Mouse (Mus musculus) retina, adult 2 months (tissue): ENCODE measurements around the gene Gm14190.
"Not testable (repeated sequence)": the region's sequence is repeated elsewhere in the genome, so short reads cannot be mapped to it uniquely, and the experiment has no call there.

Experiments used
- DNase-seq: peaks from one replicate; pipeline ENCODE4 v3.0.0-alpha.2; 2012; ENCODE audit warnings: low read depth, low spot score

Gene Gm14190

DNA sequence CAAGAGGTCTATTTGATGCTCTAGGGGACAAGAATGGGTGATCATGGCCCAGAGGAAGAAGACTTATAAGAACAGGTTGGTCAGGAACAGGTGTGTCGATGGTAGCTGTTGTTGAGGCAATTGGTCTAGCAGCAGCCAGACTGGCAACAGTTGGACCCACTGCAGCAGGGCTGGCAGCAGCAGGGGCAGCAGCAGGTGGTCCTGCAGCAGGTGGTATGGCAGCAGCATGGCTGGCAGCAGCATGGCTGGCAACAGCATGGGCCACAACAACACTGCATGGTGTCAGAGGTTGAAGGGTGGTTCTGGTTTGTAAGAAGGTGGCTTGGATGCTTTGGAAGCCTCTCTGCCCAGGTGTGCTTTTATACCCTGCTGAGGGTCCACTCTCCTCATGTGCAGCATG, at the start of gene Gm14190:
Gene Gm14190 (minus strand): TSS at position 278 of the 400 bp plus-strand sequence.
- DNase-seq, result no peak

DNA sequence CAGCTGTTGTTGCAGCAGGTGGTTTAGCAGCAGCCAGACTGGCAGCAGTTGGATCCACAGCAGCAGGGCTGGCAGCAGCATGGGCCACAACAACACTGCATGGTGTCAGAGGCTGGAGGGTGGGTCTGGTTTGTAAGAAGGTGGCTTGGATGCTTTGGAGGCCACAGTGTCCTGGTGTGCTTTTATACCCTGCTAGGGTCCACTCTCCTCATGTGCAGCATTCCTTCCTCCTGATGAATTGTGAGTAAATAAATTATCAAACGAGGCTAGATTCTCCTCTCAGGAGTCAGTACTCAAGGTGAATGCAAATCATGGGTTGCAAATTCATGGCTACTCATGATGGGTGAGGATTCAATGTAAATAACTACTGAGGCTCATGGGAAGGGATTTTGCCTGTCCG, 43.6 kb upstream of the Gm14190 start, which contains the start of gene Gm14180:
Gene Gm14180 (minus strand): TSS at position 101 of the 400 bp plus-strand sequence.
- DNase-seq, result no peak

DNA sequence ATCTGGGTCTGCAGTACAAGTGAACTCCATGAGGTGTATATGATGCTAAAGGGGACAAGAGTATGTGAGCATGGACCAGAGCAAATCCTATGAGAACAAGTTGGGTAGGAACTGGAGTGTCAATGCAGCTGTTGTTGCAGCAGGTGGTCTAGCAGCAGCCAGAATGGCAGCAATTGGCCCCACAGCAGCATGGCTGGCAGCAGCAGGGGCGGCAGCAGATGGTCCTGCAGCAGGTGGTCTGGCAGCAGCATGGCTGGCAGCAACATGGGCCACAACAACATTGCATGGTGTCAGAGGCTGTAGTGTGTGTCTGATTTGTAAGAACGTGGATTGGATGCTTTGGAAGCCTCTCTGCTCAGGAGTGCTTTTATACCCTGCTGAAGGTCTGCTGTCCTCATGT, 33.5 kb upstream of the Gm14190 start:
- DNase-seq, result no peak

DNA sequence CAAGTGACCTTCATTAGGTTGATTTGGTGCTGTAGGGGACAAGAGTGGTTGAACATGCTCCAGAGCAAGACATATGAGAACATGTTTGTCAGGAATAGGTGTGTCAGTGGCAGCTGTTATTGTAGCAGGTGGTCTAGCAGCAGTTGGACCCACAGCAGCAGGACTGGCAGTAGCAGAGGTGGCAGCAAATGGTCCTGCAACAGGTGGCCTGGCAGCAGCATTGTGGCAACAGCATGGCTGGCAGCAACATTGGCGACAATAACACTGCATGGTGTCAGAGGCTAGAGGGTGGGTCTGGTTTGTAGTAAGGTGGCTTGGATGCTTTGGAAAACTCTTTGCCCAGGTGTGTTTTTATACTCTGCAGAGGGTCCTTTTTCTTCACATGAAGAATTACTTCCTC, 28.2 kb upstream of the Gm14190 start:
- no peak for DNase-seq

DNA sequence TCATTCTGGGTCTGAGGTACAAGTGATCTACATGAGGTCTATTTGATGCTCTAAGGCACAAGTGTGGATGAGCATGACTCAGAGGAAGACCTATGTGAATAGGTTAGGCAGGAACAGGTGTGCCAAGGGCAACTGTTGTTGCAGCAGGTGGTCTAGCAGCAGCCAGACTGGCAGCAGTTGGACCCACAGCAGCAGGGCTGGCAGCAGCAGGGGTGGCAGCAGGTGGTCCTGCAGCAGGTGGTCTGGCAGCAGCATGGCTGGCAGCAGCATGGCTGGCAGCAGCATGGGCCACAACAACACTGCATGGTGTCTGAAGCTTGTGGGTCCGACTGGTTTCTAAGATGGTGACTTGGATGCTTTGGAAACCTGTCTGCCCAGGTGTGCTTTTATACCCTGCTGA, 5.3 kb downstream of the Gm14190 start:
- not testable (repeated sequence) for DNase-seq

DNA sequence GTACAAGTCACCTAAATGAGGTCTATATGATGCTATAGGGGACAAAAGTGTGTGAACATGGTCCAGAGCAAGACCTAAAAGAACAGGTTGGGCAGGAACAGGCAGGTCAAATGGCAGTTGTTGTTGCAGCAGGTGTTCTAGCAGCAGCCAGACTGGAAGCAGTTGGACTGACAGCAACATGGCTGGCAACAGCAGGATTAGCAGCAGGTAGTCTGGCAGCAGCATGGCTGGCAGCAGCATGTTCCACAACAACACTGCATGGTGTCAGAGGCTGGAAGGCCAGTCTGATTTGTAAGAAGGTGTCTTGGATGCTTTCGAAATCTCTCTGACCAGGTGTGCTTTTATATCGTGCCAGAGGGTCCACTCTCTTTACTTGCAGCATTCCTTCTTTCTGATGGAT, 7.1 kb downstream of the Gm14190 start:
- DNase-seq, result no peak

DNA sequence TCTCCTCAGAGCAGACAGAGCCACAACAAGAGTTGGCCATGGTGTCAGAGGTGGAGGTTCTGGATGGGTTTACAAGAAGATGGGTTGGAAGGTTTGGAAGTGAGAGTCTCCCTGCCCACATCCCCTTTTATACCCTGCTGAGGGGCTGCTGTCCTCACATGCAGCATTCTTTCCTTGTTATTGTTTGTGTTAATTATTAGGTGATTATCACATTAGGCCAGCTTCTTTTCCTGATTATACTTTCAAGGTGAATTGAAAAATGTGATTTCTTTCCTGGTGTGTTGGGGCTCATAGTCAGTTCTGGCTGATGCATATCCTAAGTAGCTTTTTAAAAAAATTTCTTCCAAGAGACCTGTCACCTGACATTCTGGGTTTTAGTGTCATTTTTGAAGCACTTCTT, 24.7 kb downstream of the Gm14190 start, which contains the start of gene Krtap4-6:
Gene Krtap4-6 (minus strand): TSS at position 101 of the 400 bp plus-strand sequence.
- no peak for DNase-seq

DNA sequence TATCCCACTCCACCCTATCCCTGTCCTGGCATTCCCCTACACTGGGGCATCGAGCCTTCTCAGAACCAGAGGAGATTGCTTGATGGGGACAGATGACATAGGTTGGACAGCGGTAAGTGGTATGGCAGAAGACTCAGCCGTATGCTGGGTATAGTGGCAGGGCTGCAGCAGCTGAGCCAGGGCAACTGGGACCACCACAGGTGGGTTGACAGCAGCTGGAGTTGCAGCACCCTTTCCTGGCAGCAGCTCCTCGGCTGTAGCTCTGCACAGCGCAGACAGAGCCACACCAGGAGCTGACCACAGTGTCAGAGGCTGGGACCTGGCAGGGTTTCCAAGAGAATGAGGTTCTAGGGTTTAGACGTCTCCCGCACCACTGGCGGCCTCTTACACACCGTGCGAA, 27.7 kb downstream of the Gm14190 start:
- DNase-seq, result no peak

DNA sequence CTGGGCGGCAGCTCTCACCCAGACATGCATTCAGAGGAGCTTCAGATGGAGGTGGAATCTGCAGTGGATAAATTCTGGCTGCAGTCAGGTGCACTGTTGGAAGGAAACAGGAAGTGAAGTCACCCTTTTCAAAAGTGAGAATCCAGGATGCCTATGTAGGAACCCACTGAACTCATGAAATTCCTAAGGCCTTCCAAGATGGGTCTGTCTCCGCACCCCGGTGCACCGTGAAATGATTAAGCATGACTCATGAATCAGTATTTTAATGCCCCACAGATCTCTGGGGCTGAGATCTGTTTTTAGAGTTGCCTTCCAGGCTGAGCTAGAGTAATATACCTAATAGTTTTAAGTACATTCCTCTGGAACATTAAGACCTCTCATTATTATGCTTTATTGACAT, 31.3 kb downstream of the Gm14190 start:
- no peak for DNase-seq

DNA sequence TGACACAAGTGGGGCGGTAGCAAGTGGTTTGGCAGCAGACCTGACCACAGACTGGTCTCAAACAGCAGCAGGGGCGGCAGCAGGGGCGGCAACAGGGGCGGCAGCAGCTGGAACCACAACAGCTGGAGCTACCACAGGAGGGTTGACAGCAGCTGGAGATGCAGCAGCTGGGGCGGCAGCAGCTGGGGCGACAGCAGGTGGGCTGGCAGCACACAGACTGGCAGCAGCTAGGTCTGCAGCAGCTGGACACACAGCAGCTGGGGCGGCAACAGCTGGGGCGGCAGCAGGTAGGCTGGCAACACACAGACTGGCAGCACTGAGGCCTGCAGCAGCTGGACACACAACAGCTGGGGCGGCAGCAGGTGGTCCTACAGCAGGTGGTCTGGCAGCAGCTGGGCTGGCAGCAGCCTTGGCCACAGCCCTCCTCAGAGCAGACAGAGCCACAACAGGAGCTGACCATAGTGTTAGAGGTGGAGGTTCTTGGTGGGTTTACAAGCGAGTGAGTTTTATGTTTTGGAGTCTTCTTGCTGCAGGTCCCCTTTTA, 32.0 kb downstream of the Gm14190 start, which contains the start of gene Gm11563:
Gene Gm11563 (minus strand): TSS at position 494 of the 544 bp plus-strand sequence.
- DNase-seq, result not testable (repeated sequence)

DNA sequence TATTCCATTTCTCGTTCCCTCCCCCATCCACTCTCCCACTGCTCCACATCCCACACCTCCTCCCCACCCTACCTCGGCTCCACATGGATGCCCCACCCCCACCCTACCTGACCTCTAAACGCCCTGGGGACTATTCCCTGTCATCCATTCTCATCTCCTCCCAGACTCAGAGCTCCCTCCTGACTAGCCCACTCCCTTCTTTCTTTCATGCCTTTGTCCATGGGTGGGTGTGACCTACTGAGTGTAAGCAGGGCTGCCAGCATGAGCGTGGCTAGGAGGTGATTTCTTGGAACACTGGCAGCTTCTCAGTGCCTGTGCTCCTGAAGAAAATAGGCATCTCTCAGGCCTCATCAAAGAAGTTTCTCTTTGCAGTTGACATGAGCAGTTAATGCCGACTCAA, 33.5 kb downstream of the Gm14190 start:
- no peak for DNase-seq

DNA sequence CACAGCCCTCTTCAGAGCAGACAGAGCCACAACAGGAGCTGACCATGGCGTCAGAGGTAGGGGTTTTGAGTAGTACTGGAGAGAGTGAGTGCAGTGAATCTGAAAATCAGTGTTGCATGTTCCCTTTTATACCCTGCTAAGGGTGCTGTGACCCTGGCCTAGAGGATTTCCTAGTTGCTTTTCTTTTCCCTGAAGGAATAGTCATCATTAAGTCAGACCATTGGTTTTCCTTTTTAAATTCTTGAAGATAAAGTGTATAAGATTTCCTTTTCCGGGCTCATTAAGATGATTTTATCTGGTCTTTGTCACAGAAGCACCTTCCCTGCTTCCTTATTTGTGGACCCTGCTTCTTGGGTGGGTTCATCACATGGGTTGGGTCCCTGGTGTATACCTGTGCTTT, 40.4 kb downstream of the Gm14190 start, which contains the start of gene Gm11555:
Gene Gm11555 (minus strand): TSS at position 101 of the 400 bp plus-strand sequence.
- no peak for DNase-seq

DNA sequence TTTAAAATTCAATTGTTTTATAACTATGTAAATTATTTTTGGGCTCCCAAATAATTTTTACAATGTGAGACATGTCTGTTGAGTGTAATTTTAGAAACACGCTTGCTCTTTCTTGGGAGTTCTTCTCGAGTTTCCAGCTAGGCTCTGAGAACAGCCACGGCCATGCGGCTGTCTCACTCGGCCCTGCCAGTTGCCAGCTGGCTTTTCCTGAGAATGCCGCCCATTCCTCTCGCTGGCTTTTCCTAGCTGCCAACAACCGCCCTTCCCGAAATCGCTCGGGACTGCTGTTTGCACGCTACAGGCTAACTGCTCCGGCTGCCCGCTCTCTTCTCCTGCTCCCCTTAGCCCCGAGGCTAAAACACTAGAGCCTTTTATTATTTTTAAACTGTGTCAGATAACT, 44.1 kb downstream of the Gm14190 start:
- no peak for DNase-seq

DNA sequence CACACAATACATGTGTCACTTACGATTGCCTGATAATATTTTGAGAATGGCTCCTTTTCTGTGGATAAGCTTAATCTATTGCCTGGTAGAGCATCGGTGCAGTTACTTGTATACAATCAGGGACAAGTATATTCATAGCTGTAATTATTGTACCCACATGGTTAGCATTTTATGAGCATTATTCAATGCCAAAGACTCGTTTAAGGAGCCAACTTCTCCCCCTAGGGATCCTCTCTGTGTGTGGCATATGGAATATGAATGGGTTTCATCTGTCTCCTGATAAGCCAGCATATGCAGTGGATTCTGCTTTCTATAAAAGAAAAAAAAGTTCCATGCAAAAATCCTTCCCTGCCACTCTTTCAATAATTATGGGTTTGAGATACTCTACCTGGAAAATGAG, 46.2 kb downstream of the Gm14190 start:
- no peak for DNase-seq

DNA sequence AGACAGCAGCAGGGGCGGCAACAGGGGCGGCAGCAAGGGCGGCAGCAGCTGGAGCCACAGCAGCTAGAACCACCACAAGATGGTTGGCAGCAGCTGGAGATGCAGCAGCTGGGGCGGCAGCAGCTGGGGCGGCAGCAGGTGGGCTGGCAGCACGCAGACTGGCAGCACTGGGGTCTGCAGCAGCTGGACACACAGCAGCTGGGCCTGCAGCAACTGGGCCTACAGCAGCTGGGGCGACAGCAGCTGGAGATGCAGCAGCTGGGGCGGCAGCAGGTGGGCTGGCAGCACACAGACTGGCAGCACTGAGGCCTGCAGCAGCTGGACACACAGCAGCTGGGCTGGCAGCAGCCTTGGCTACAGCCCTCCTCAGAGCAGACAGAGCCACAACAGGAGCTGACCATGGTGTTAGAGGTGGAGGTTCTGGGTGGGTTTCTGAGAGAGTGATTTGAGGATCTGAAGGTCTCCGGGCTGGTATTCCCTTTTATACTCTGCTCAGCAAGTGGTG, 46.9 kb downstream of the Gm14190 start, which contains the start of gene Krtap4-7:
Gene Krtap4-7 (minus strand): TSS at position 455 of the 505 bp plus-strand sequence.
- DNase-seq, result not testable (repeated sequence)

DNA sequence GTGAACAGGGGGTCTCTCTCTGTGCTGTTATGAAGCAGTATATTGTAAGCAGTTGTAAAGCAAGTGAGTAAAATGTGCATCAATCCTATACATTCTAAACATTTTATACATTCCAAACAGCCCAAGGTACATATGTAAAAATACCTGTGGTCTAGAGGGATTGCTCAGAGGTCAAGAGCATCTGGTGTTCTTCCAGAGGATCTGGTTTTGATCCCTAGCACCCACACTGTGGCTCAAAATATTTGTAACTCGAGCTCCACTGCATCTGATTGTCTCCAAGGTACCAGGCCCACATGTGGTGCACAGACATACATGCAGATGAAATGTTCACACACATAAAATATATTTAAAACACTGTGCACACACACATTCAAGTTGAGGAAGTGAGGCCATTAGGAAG, 49.6 kb downstream of the Gm14190 start:
- DNase-seq, result no peak
